Mouse (Mus musculus) neural tube, embryonic 14.5 days (tissue): ENCODE data around the gene Spsb2. TPM values are rescaled to one million over a fixed set of nuclear protein-coding genes. Genes with fewer than 3 reads are reported as not detected.
A peak's percentile ranks its signal among the peaks of the same experiment; 100 is the strongest.

Source experiments
- ATAC-seq: fragments of 200-750 bp; cut with Nextera tagmentation; 2 replicates; pipeline ENCODE4 v1.8.0; 2017; ENCODE audit warnings: low read depth, mild to moderate bottlenecking, moderate TSS enrichment, moderate library complexity
- H3K27ac ChIP-seq: fragments of 300-500 bp; sonication (generic); 2 replicates; pipeline ENCODE4 v1.5.1; 2014; ENCODE audit warnings: low read depth, mild to moderate bottlenecking, control low read depth, low read length, moderate library complexity, mixed read lengths
- H3K27me3 ChIP-seq: fragments of 300-500 bp; sonication (generic); 2 replicates; pipeline ENCODE4 v1.6.1; 2014; ENCODE audit warnings: low read length; ENCODE audit not compliant: control insufficient read depth, insufficient read depth
- H3K36me3 ChIP-seq: fragments of 300-500 bp; sonication (generic); 2 replicates; pipeline ENCODE4 v1.6.1; 2014; ENCODE audit warnings: low read length, mixed read lengths; ENCODE audit not compliant: control insufficient read depth, insufficient read depth
- H3K4me1 ChIP-seq: fragments of 300-500 bp; sonication (generic); 2 replicates; pipeline ENCODE4 v1.6.1; 2014; ENCODE audit warnings: low read length; ENCODE audit not compliant: control insufficient read depth, insufficient read depth
- H3K4me2 ChIP-seq: fragments of 300-500 bp; sonication (generic); 2 replicates; pipeline ENCODE4 v1.6.1; 2014; ENCODE audit warnings: mild to moderate bottlenecking, low read depth, low read length, control low read depth
- H3K4me3 ChIP-seq: fragments of 300-500 bp; sonication (generic); 2 replicates; pipeline ENCODE4 v1.5.1; 2014; ENCODE audit warnings: low read depth, low read length, control low read depth, mixed read lengths
- H3K9ac ChIP-seq: fragments of 300-500 bp; sonication (generic); replicated peaks from 2 replicates; pipeline ENCODE4 v1.6.1; 2014; ENCODE audit warnings: low read depth, mild to moderate bottlenecking, control low read depth, low read length, mixed read lengths
- H3K9me3 ChIP-seq: fragments of 300-500 bp; sonication (generic); 2 replicates; pipeline ENCODE4 v1.6.1; 2016; ENCODE audit warnings: low read length; ENCODE audit not compliant: control insufficient read depth
- WGBS: fragments of 180-500 bp; shearing (Covaris S2); extraction: QIAGEN DNeasy Blood & Tissue Kit; methylation state at CpG from one replicate; pipeline ENCODE4 v1.1.7; 2014; 5-methylcytosine and 5-hydroxymethylcytosine counted together
- polyA plus RNA-seq: library from polyadenylated mRNA; unstranded; fragments of >200 nt; fragmentation: Nextera tagmentation; extraction: Ambion mirVana; gene quantifications from 2 replicates; pipeline ENCODE4 v1.2.1, GENCODE M21; 2014

Gene Spsb2
- 3.9 and 4.4 TPM in 2 replicates for polyA plus RNA-seq

- peaks cover 9% of the 10 kb centered on the region for H3K36me3 ChIP-seq
- peak; percentile 18 for ATAC-seq
- WGBS: 4% methylated on average over 29 of the region's 29 CpGs
- H3K4me3 ChIP-seq: peak within 1 kb of the TSS; percentile 40
- no peaks in the 10 kb centered on the region for H3K27me3 ChIP-seq
- H3K4me1 ChIP-seq: peaks cover 27% of the 10 kb centered on the region
- H3K4me2 ChIP-seq: peak within 1 kb of the TSS; percentile 66
- H3K9me3 ChIP-seq: no peaks in the 10 kb centered on the region
- peak within 1 kb of the TSS; percentile 59 for H3K9ac ChIP-seq
- H3K27ac ChIP-seq: peak within 1 kb of the TSS; percentile 64; the same call in 1 of the 2 replicates
Measured at GRCm38 (mm10) chr6:124808358-124809012, at the start of gene Spsb2. Gene Spsb2 (plus strand): TSS chr6:124808661.

DNA sequence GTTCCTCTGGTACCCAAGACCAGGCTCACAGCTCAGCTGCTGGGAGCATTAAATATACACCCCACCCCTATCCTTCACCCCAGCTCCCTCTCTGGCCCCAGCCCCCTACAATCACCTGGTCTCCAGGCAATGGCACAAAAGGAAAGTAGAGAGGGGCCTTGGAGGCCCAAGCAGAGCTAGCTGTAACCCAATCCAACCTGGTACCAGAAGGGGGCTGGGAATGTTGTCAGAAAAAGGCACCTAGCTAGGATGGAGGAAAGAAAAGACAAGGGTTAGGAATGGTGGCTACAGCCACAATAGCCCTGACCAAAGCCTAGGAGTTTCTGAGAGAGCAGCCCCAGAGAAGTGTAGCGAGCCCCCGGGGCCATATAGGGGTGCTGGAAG lies 49.6 kb upstream of the Spsb2 start:
- no peak for ATAC-seq
- H3K27me3 ChIP-seq: no peaks in the 10 kb centered on the region
- no peaks in the 10 kb centered on the region for H3K9me3 ChIP-seq
- no peak overlapping the region for H3K4me3 ChIP-seq
- peak overlapping the region; percentile 53 for H3K27ac ChIP-seq
- no peak overlapping the region for H3K9ac ChIP-seq
- peak overlapping the region; percentile 63; the same call in 1 of the 2 replicates for H3K4me2 ChIP-seq
- 58% methylated on average over 2 of the region's 2 CpGs for WGBS
- peaks cover 37% of the 10 kb centered on the region; the same call in 1 of the 2 replicates for H3K4me1 ChIP-seq
- H3K36me3 ChIP-seq: no peaks in the 10 kb centered on the region

DNA sequence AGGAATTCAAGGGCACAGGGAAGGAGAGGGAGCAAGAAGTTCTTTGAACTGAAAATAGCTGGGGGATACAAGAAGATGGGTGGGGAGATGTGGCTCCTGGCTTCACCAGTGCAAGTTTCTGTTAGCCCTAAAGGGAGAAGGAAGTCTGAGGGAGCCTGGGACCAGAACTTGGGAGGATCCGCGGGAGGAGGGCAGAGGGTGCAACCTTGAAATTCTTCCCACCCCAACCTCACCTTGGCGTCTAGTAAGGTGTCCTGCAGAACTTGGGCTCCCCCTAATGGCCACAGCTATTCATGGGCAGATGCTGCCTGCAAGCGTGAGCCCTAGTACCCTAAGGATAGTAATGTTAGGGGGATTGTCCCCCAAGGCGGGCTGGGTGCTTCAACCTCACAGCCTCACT lies 49.2 kb upstream of the Spsb2 start:
- H3K27ac ChIP-seq: no peak overlapping the region
- H3K4me1 ChIP-seq: peaks cover 33% of the 10 kb centered on the region; the same call in 1 of the 2 replicates
- no peak for ATAC-seq
- H3K9ac ChIP-seq: no peak overlapping the region
- H3K4me3 ChIP-seq: no peak overlapping the region
- H3K4me2 ChIP-seq: no peak overlapping the region
- H3K9me3 ChIP-seq: no peaks in the 10 kb centered on the region
- no peaks in the 10 kb centered on the region for H3K27me3 ChIP-seq
- WGBS: 1% methylated on average over 5 of the region's 5 CpGs
- no peaks in the 10 kb centered on the region for H3K36me3 ChIP-seq

GRCm38 (mm10) chr6:124765951-124766350 lies 42.5 kb upstream of the Spsb2 start:
- H3K4me3 ChIP-seq: no peak overlapping the region
- no peak for ATAC-seq
- WGBS: 85% methylated on average over 7 of the region's 7 CpGs
- H3K4me1 ChIP-seq: peaks cover 9% of the 10 kb centered on the region
- no peaks in the 10 kb centered on the region; the same call in 1 of the 2 replicates for H3K27me3 ChIP-seq
- no peak overlapping the region for H3K9ac ChIP-seq
- H3K27ac ChIP-seq: no peak overlapping the region
- no peak overlapping the region for H3K4me2 ChIP-seq
- no peaks in the 10 kb centered on the region for H3K9me3 ChIP-seq
- no peaks in the 10 kb centered on the region for H3K36me3 ChIP-seq

GRCm38 (mm10) chr6:124767536-124767919 lies 40.9 kb upstream of the Spsb2 start:
- H3K4me1 ChIP-seq: peaks cover 9% of the 10 kb centered on the region
- whole genome bisulfite sequencing: 50% methylated on average over 4 of the region's 4 CpGs
- no peaks in the 10 kb centered on the region; the same call in 1 of the 2 replicates for H3K27me3 ChIP-seq
- H3K27ac ChIP-seq: no peak overlapping the region
- peak overlapping the region; percentile 47; the same call in 1 of the 2 replicates for H3K4me3 ChIP-seq
- H3K36me3 ChIP-seq: no peaks in the 10 kb centered on the region
- H3K9me3 ChIP-seq: no peaks in the 10 kb centered on the region
- H3K9ac ChIP-seq: no peak overlapping the region
- H3K4me2 ChIP-seq: peak overlapping the region; percentile 71; the same call in 1 of the 2 replicates
- no peak for ATAC-seq

- Histone ChIP-seq H3K4me1 (peaks cover 9% of the 10 kb centered on the region), H3K4me3 (peak overlapping the region; percentile 47), H3K27me3 (no peaks in the 10 kb centered on the region; the same call in 1 of the 2 replicates), H3K27ac (no peak overlapping the region), H3K36me3 (no peaks in the 10 kb centered on the region), H3K9me3 (no peaks in the 10 kb centered on the region), H3K4me2 (peak overlapping the region; percentile 71), H3K9ac (peak overlapping the region; percentile 57; the same call in 1 of the 2 replicates)
- peak; percentile 39 for ATAC-seq
- 28% methylated on average over 19 of the region's 19 CpGs for WGBS
Measured at GRCm38 (mm10) chr6:124767920-124768703, 40.3 kb upstream of the Spsb2 start.

- H3K4me2 ChIP-seq: peak overlapping the region; percentile 71
- WGBS: 5% methylated on average over 9 of the region's 9 CpGs
- no peaks in the 10 kb centered on the region for H3K36me3 ChIP-seq
- peak overlapping the region; percentile 47 for H3K4me3 ChIP-seq
- H3K27me3 ChIP-seq: no peaks in the 10 kb centered on the region; the same call in 1 of the 2 replicates
- peak; percentile 3; the same call in 1 of the 2 replicates for ATAC-seq
- no peaks in the 10 kb centered on the region for H3K9me3 ChIP-seq
- H3K27ac ChIP-seq: peak overlapping the region; percentile 64; the same call in 1 of the 2 replicates
- H3K9ac ChIP-seq: peak overlapping the region; percentile 57; the same call in 1 of the 2 replicates
- H3K4me1 ChIP-seq: peaks cover 9% of the 10 kb centered on the region
Measured at GRCm38 (mm10) chr6:124768704-124769044, 39.8 kb upstream of the Spsb2 start.

GRCm38 (mm10) chr6:124769101-124769765 lies 39.2 kb upstream of the Spsb2 start, which contains the start of gene Eno2:
Gene Eno2 (minus strand): TSS chr6:124769673.
- H3K4me1 ChIP-seq: peaks cover 9% of the 10 kb centered on the region
- no peaks in the 10 kb centered on the region for H3K36me3 ChIP-seq
- peak within 1 kb of the TSS; percentile 57 for H3K9ac ChIP-seq
- peak within 1 kb of the TSS; percentile 71 for H3K4me2 ChIP-seq
- H3K4me3 ChIP-seq: peak within 1 kb of the TSS; percentile 47
- H3K27ac ChIP-seq: peak within 1 kb of the TSS; percentile 64
- WGBS: 2% methylated on average over 53 of the region's 54 CpGs
- ATAC-seq: peak; percentile 90
- H3K27me3 ChIP-seq: no peaks in the 10 kb centered on the region; the same call in 1 of the 2 replicates
- H3K9me3 ChIP-seq: no peaks in the 10 kb centered on the region
